Mouse (Mus musculus): ENCODE data around the gene Dnajc25. TPM values are rescaled to one million over a fixed set of nuclear protein-coding genes. Genes with fewer than 3 reads are reported as not detected.

The Dnajc25 gene
- polyA plus RNA-seq (2015; fragmentation: Nextera tagmentation; extraction: Ambion mirVana) = 4.3 and 6.8 TPM in 2 replicates

DNA sequence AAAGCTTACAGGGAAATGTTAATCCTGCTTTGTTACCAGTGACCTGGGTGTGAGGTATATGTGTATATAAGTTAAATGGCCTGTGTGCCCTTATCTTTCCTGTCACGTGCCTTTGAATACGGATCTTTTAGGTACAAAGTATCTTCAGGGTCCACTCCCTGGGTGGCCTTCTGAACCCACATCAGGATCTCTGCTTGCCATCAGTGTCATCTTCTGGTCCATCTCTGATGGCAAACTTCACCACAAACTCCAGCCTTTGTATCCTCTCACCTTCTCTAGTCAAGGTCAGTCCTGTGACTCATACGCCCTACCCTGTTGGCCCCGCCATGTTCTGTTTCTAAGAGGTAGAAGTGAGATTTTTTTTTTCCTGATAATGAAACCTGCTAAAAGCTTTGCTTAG, at the start of gene Dnajc25:
Dnajc25 (plus strand) TSS at position 301 of the 400 bp plus-strand sequence.
- Histone ChIP-seq H3K4me3 (no peak within 1 kb of the TSS), H3K9me3 (no peaks in the 10 kb centered on the region), H3K36me3 (no peaks in the 10 kb centered on the region), H3K4me2 (no peak within 1 kb of the TSS), H3K27ac (replicated peaks) (no peak within 1 kb of the TSS), H3K27me3 (no peaks in the 10 kb centered on the region), H3K4me1 (replicated peaks) (no peaks in the 10 kb centered on the region), H3K9ac (no peak within 1 kb of the TSS)
- 94% methylated on average over 4 of the region's 4 CpGs for WGBS
- ATAC-seq (ENCODE audit: low read depth) = no peak

DNA sequence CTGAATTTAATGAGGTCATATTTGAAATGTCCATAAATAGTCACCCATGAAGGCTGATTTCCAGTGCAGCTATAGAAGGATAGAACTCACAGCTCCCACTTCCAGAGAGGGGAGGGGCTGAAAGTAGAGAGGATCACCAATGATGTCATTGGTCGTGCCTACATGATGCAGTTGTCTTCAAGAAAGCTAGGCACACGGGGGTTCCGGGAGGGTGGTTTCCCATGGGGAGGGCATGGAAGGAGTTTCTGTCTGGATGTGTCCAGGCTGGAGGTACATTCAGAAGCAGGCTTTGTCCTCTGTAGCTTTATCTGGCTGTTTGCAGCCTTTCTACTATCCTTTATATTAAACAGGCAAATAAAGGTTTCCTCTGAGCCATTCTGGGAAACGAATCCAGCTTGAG, 46.5 kb upstream of the Dnajc25 start:
- no peak overlapping the region for H3K9ac ChIP-seq
- no peaks in the 10 kb centered on the region for H3K9me3 ChIP-seq
- H3K4me1 ChIP-seq (replicated peaks) = peaks cover 10% of the 10 kb centered on the region
- H3K27ac ChIP-seq (replicated peaks) = no peak overlapping the region
- no peak for ATAC-seq (ENCODE audit: low read depth)
- H3K4me3 ChIP-seq = no peak overlapping the region
- WGBS = 82% methylated on average over 4 of the region's 4 CpGs
- no peaks in the 10 kb centered on the region for H3K36me3 ChIP-seq
- H3K4me2 ChIP-seq = no peak overlapping the region
- H3K27me3 ChIP-seq = peaks cover 13% of the 10 kb centered on the region

DNA sequence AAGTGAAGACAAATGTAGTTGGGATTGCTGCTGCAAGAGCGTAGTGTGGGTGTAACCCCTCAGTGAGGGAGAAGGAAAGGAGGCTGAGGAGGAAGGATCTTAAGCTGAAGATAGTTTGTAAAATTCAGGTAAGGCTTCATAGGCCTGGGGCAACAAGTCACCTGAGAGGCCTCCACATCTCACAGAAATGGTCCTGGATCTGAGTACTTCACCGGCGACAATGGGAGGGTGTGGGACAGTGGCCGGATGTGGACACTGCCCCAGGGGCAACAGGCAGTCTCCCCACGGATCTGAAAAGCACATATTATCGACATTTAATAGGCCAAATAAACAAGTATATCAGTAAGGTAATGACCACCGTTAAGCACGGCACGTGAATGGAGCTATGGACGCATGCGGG, 42.2 kb upstream of the Dnajc25 start:
- Histone ChIP-seq H3K4me1 (replicated peaks) (no peaks in the 10 kb centered on the region), H3K4me3 (no peak overlapping the region), H3K4me2 (no peak overlapping the region), H3K36me3 (peaks cover 14% of the 10 kb centered on the region), H3K27me3 (no peaks in the 10 kb centered on the region), H3K9me3 (no peaks in the 10 kb centered on the region), H3K9ac (no peak overlapping the region), H3K27ac (replicated peaks) (no peak overlapping the region)
- no peak for ATAC-seq (ENCODE audit: low read depth)
- WGBS = 93% methylated on average over 11 of the region's 11 CpGs

DNA sequence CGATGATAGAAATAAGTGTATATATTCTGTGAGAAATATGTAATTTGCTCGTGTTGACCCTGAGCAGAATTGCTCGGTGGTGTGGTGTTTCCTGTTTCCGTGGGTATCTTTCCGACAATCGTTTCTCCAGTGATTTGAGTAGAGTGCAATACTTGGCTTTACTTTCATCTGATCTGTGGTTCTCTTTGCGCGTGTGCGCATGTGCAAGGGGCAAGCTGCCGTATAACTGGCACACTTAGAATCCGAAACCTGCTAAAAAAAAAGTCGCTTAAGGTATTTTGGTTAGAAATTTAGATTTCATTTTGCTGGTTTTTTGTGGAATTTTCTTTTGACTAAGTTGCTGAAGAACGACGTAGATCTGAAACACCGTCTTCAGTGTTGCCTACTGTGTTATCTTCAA, 33.1 kb upstream of the Dnajc25 start:
- Histone ChIP-seq H3K27me3 (no peaks in the 10 kb centered on the region), H3K9ac (no peak overlapping the region), H3K4me1 (replicated peaks) (no peaks in the 10 kb centered on the region), H3K27ac (replicated peaks) (no peak overlapping the region), H3K36me3 (peaks cover 9% of the 10 kb centered on the region), H3K9me3 (no peaks in the 10 kb centered on the region), H3K4me2 (no peak overlapping the region), H3K4me3 (no peak overlapping the region)
- no peak for ATAC-seq (ENCODE audit: low read depth)
- 96% methylated on average over 15 of the region's 15 CpGs for WGBS

DNA sequence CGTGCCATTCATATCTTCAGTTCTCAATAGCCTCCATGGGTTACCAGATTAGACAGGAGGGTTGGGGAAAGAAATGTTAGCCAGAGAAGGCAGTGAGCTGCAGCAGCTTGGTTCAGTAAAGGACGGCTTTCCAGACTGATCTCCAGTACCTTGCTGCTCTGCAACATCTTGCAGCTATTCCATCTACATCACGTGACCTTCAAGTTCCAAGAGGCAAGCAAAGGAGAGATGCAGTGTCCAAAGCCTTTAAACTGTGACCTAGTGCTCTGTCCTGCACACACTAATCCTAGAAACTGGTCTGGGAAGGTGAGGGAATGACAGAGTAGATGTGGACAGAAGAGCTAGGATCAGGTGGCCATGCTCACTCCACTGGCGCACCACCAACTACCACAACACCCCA, 31.6 kb upstream of the Dnajc25 start:
- Histone ChIP-seq H3K9me3 (no peaks in the 10 kb centered on the region), H3K27me3 (no peaks in the 10 kb centered on the region), H3K36me3 (no peaks in the 10 kb centered on the region), H3K4me3 (no peak overlapping the region), H3K27ac (replicated peaks) (no peak overlapping the region), H3K9ac (no peak overlapping the region), H3K4me2 (no peak overlapping the region), H3K4me1 (replicated peaks) (no peaks in the 10 kb centered on the region)
- WGBS = 95% methylated on average over 4 of the region's 4 CpGs
- no peak for ATAC-seq (ENCODE audit: low read depth)

DNA sequence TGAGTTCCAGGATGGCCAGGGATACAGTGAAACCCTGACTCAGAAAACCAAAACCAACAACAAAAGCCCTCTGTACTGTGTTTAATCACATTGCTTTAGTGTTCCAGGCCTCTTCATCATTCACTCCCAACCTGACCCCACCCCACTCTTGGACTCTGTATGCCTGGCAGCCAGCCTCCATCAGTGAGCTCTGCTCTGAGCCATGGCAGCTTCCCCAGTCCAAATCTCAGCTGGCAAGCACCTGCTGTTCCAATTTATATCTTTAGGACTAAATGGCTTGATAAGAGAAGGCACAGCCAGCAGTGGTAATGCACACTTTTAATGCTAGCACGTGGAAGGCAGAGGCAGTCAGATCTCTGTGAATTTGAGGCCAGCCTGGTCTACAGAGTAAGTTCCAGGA, 29.7 kb upstream of the Dnajc25 start:
- Histone ChIP-seq H3K36me3 (no peaks in the 10 kb centered on the region), H3K9me3 (no peaks in the 10 kb centered on the region), H3K4me1 (replicated peaks) (no peaks in the 10 kb centered on the region), H3K4me3 (no peak overlapping the region), H3K4me2 (no peak overlapping the region), H3K27me3 (no peaks in the 10 kb centered on the region), H3K27ac (replicated peaks) (no peak overlapping the region), H3K9ac (no peak overlapping the region)
- 76% methylated on average over 1 of the region's 1 CpGs for WGBS
- no peak for ATAC-seq (ENCODE audit: low read depth)

DNA sequence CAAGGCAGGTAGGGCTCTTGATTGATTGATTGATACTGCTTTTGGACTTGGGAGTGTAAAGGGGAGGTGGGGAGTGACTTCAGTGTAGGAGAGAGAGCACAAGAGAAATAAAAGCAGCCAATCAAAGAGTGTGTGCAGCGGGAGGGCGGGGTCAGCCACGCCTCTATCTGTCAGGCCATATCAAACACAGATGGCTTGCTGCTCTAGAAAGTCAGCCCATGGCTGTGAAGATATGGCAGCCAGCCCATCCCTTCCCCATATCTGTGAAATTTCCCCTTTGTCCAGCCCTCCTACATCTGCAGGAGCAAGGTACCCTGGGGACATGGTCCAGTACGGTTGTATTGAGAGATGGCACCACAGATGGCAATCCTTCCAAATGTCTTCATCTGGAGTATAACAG, 24.2 kb upstream of the Dnajc25 start:
- no peak overlapping the region for H3K4me2 ChIP-seq
- H3K9me3 ChIP-seq = no peaks in the 10 kb centered on the region
- ATAC-seq (ENCODE audit: low read depth) = no peak
- H3K4me1 ChIP-seq (replicated peaks) = no peaks in the 10 kb centered on the region
- no peaks in the 10 kb centered on the region for H3K36me3 ChIP-seq
- no peak overlapping the region for H3K4me3 ChIP-seq
- H3K27ac ChIP-seq (replicated peaks) = no peak overlapping the region
- no peak overlapping the region for H3K9ac ChIP-seq
- WGBS = 81% methylated on average over 4 of the region's 4 CpGs
- no peaks in the 10 kb centered on the region for H3K27me3 ChIP-seq

DNA sequence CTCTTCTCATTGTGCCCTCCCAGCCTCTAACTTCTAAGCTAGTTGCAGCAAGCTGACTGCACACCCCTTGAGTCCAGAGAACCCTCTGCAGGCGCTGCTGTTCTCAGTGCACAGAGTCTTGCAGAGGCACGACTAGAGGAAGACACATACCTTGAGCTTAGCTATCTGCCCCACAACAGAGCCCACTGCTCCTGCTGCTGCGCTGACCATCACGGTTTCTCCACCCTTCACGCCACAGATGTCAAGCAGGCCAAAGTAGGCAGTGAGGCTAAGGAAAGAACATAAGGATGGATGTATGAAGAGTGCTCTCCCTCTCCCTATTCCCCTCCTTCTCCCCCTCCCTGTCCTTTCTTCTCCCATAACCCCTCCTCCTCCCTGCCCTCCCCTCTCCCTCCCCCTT, 19.2 kb upstream of the Dnajc25 start:
- Histone ChIP-seq H3K9me3 (no peaks in the 10 kb centered on the region), H3K9ac (no peak overlapping the region), H3K4me1 (replicated peaks) (no peaks in the 10 kb centered on the region), H3K4me3 (no peak overlapping the region), H3K36me3 (no peaks in the 10 kb centered on the region), H3K27me3 (no peaks in the 10 kb centered on the region), H3K27ac (replicated peaks) (no peak overlapping the region), H3K4me2 (no peak overlapping the region)
- 83% methylated on average over 5 of the region's 5 CpGs for WGBS
- no peak for ATAC-seq (ENCODE audit: low read depth)

DNA sequence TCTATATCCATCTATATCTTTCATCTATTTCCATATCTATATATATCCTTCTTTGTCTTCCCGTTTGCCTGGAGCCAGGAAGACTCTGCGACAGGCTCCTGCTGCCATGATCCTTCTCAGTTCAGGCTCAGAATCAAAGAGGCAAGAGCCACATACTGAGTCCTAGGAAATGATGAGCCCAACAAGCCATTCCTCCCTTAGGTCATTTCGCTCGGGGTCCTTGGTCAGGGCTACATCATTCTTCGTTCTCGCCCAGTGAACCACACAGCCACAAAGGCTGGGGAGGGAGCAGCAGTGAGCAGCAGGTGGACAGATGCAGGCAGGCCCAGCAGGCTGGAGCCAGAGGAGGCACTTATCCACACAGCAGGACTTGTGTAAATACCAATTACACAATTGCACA, 13.4 kb upstream of the Dnajc25 start:
- Histone ChIP-seq H3K27me3 (no peaks in the 10 kb centered on the region), H3K4me3 (no peak overlapping the region), H3K36me3 (no peaks in the 10 kb centered on the region), H3K9me3 (no peaks in the 10 kb centered on the region), H3K27ac (replicated peaks) (no peak overlapping the region), H3K9ac (no peak overlapping the region), H3K4me2 (no peak overlapping the region), H3K4me1 (replicated peaks) (peaks cover 3% of the 10 kb centered on the region; the same call in 1 of the 2 replicates)
- 59% methylated on average over 6 of the region's 6 CpGs for WGBS
- no peak for ATAC-seq (ENCODE audit: low read depth)

DNA sequence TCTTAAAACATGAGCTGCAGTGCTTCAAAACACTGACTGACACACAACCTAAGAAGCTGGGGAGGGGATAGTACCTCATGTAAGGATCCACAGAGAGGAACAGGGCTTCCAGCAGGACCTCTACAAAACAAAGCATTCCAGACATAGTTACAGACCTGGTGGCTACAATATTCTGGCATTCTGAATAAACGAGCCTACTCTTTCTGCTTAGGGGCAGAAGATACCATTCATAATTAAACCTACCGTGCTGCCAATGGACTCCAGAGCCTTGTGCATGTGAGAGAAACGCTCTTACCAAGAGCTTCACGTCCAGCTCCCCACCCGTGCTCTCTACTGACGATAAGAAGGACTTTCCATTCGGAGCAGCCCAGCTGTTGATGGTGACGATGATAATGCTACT, 12.1 kb upstream of the Dnajc25 start:
- no peaks in the 10 kb centered on the region for H3K9me3 ChIP-seq
- H3K4me1 ChIP-seq (replicated peaks) = peaks cover 12% of the 10 kb centered on the region
- no peaks in the 10 kb centered on the region for H3K27me3 ChIP-seq
- H3K36me3 ChIP-seq = no peaks in the 10 kb centered on the region
- ATAC-seq (ENCODE audit: low read depth) = no peak
- H3K27ac ChIP-seq (replicated peaks) = no peak overlapping the region
- no peak overlapping the region for H3K9ac ChIP-seq
- WGBS = 94% methylated on average over 8 of the region's 8 CpGs
- no peak overlapping the region for H3K4me3 ChIP-seq
- no peak overlapping the region for H3K4me2 ChIP-seq

DNA sequence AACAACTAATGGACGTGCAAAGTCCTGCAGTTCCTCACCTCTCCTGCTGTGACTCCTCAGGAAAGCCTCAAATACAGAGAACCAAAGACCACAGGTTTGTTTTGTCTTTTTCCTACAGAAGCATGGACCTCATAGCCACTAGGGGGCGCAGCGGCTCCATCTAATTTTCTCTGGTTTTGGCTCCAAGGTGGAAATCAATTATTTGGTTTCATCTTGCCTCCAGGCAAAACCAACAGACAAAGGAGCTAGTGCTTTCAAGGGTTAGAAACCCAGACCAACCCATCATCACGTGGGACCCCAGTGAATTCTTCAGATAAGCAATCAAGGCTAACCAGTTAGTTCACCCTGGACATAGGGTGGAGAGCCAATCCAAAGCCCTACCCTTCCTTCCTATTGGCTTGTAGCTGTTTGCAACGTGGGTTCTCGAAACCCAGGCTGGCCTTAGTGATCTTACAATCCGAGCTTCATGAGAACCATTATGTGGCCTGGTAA, 9.7 kb upstream of the Dnajc25 start:
- Histone ChIP-seq H3K27ac (replicated peaks) (no peak overlapping the region), H3K27me3 (no peaks in the 10 kb centered on the region), H3K9ac (no peak overlapping the region), H3K9me3 (no peaks in the 10 kb centered on the region), H3K4me3 (no peak overlapping the region), H3K4me1 (replicated peaks) (peaks cover 12% of the 10 kb centered on the region), H3K4me2 (no peak overlapping the region), H3K36me3 (no peaks in the 10 kb centered on the region)
- 23% methylated on average over 7 of the region's 7 CpGs for WGBS
- ATAC-seq (ENCODE audit: low read depth) = no peak

DNA sequence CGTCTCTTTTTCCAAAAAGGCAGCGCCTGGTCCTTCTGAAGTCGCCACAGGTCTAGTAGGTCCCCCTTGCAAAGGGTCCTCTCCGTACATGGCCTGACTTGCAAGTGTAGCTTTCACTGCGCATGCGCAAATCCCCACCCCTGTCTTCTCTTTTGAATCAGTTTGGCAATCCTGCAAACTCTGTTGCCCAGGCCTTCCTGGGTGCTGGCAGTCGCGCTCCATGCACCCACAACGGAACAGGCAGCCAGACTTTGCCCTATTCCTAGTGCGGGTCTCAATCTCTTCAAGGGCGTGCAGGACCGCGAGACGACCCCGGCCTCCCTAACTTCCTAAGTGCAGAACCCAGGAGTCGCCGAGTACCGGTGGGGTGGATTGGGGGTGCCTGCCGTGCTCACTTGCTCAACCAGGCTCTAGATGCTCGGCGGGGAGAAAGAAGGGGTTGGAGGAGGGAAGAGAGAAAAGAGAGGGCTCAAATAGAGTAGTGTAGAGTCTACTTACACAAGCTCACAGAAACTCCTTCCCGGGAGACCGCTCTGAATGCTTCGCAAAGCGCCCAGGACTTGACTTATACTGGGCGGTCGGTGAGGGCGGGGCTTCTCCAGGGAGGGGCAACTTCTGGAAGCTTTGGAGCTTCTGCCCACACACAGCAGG, 8.2 kb upstream of the Dnajc25 start, which contains the start of gene Ptgr1:
Ptgr1 (minus strand) TSS at position 580 of the 651 bp plus-strand sequence.
- Histone ChIP-seq H3K9me3 (no peaks in the 10 kb centered on the region), H3K4me2 (peak within 1 kb of the TSS; percentile 86), H3K27ac (replicated peaks) (0 out of 2 replicates have a peak within 1 kb of the TSS, but pooled peaks have one; percentile 15), H3K4me1 (replicated peaks) (peaks cover 12% of the 10 kb centered on the region), H3K27me3 (no peaks in the 10 kb centered on the region), H3K36me3 (no peaks in the 10 kb centered on the region), H3K9ac (peak within 1 kb of the TSS; percentile 67), H3K4me3 (peak within 1 kb of the TSS; percentile 48)
- peak; percentile 78 for ATAC-seq (ENCODE audit: low read depth)
- whole genome bisulfite sequencing = 2% methylated on average over 28 of the region's 28 CpGs

DNA sequence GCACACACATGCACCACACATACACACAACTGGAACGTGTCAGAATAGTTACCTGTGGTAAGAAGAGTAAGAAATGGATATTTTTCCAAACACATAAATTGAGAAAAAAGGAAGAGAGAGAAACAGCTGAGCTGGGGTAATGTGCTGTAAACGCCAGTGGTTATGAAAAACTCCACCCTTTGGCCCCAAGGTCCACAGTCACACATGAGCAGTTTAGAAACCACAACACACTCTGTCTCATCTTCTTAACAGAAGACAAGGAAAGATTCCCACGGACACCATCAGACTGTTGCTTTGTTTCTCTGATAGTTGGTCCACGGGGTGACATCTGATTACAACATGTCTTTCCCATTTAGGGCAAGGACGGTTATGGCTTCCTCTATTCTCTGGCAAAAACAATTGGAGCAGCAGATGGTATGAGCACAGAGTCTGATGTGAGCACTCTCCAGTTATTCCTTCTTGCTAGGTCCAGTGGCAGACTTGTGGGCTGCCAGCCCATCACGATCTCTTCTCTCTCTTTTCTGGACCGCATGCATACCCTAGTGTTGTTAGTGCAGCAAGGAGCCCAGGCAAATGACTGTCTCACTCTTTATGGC, 5.5 kb upstream of the Dnajc25 start:
- ATAC-seq (ENCODE audit: low read depth) = no peak
- no peak overlapping the region for H3K9ac ChIP-seq
- peaks cover 12% of the 10 kb centered on the region for H3K4me1 ChIP-seq (replicated peaks)
- H3K27ac ChIP-seq (replicated peaks) = no peak overlapping the region
- WGBS = 78% methylated on average over 7 of the region's 7 CpGs
- H3K4me2 ChIP-seq = no peak overlapping the region
- no peaks in the 10 kb centered on the region for H3K27me3 ChIP-seq
- H3K4me3 ChIP-seq = no peak overlapping the region
- no peaks in the 10 kb centered on the region for H3K36me3 ChIP-seq
- no peaks in the 10 kb centered on the region for H3K9me3 ChIP-seq

All from neural tube, embryonic 13.5 days (tissue).